Mouse (Mus musculus): ENCODE data around the gene Pitx1.

- TF ChIP-seq CTCF (IDR thresholded peaks at IDR 0.05; ENCODE audit: low read depth) (no peak), EP300 (IDR thresholded peaks at IDR 0.05; ENCODE audit: low read depth) (no peak)
Observed at GRCm38 (mm10) chr13:55867540-55868103, 31.6 kb upstream of the Pitx1 start.

All from liver, embryonic 14.5 days (tissue).